Mouse (Mus musculus) limb, embryonic 13.5 days (tissue): ENCODE measurements around the gene Mrps31. TPM values are rescaled to one million over a fixed set of nuclear protein-coding genes. Genes with fewer than 3 reads are reported as not detected.
A peak's percentile ranks its signal among the peaks of the same experiment; 100 is the strongest.

Experiments used
- ATAC-seq: fragments of 200-750 bp; cut with Nextera tagmentation; 2 replicates; pipeline ENCODE4 v1.8.0; 2017; ENCODE audit warnings: low read depth, moderate number of reproducible peaks, moderate TSS enrichment; ENCODE audit not compliant: low FRiP score
- H3K27ac ChIP-seq: fragments of 300-500 bp; sonication (generic); 2 replicates; pipeline ENCODE4 v1.5.1; 2015; ENCODE audit warnings: inconsistent platforms, mild to moderate bottlenecking, moderate library complexity
- H3K27me3 ChIP-seq: fragments of 300-500 bp; sonication (generic); 2 replicates; pipeline ENCODE4 v1.6.1; 2015; ENCODE audit warnings: mild to moderate bottlenecking, inconsistent platforms
- H3K36me3 ChIP-seq: fragments of 300-500 bp; sonication (generic); 2 replicates; pipeline ENCODE4 v1.6.1; 2015; ENCODE audit warnings: inconsistent platforms, mild to moderate bottlenecking, moderate library complexity
- H3K4me1 ChIP-seq: fragments of 300-500 bp; sonication (generic); 2 replicates; pipeline ENCODE4 v1.6.1; 2015; ENCODE audit warnings: inconsistent platforms
- H3K4me2 ChIP-seq: fragments of 300-500 bp; sonication (generic); replicated peaks from 2 replicates; pipeline ENCODE4 v1.6.1; 2015; ENCODE audit warnings: inconsistent platforms, mild to moderate bottlenecking, moderate library complexity
- H3K4me3 ChIP-seq: fragments of 300-500 bp; sonication (generic); 2 replicates; pipeline ENCODE4 v1.5.1; 2015; ENCODE audit warnings: moderate library complexity, mild to moderate bottlenecking, inconsistent platforms
- H3K9ac ChIP-seq: fragments of 300-500 bp; sonication (generic); 2 replicates; pipeline ENCODE4 v1.6.1; 2015; ENCODE audit warnings: mild to moderate bottlenecking, inconsistent platforms
- H3K9me3 ChIP-seq: fragments of 300-500 bp; sonication (generic); 2 replicates; pipeline ENCODE4 v1.6.1; 2016; ENCODE audit warnings: inconsistent platforms
- WGBS: fragments of 180-500 bp; shearing (Covaris S2); methylation state at CpG from one replicate; pipeline ENCODE4 v1.1.7; 2015; 5-methylcytosine and 5-hydroxymethylcytosine counted together
- polyA plus RNA-seq: library from polyadenylated mRNA; unstranded; fragments of >200 nt; fragmentation: Nextera tagmentation; extraction: Ambion mirVana; gene quantifications from 2 replicates; pipeline ENCODE4 v1.2.1, GENCODE M21; 2015

Mrps31 gene
- polyA plus RNA-seq, 1 experiment from 2014 or later = 36.7 TPM

DNA sequence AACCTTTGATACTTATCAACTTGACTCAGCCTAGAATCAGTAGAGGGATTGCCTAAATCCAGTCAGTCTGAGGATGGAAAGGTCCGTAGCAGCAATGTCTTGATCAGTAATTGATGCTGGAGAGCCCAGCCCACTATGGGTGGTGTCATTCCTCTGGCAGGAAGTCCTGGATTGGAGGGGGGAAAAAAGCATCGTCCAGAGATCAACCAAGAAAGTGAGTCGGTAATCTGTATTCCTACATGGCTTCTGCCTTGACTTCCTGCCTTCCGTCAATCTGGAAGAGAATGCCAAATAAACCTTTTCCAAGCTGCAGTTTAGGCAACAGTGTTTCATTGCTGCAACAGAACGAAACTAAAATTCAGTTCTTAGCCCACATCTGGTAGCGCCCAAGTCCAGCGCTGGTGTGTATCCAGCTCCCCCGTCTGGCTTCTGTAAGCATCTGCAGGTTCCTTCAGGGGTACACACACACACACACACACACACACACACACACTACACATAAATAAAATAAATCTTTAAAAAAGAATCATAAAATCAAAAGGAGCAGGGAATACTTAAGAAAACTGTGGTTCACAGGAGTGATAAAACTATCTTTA, 11.8 kb upstream of the Mrps31 start:
- peaks cover 22% of the 10 kb centered on the region for H3K4me1 ChIP-seq
- H3K27me3 ChIP-seq = no peaks in the 10 kb centered on the region
- H3K4me2 ChIP-seq = peak overlapping the region; percentile 75
- 84% methylated on average over 8 of the region's 8 CpGs for WGBS
- peak overlapping the region; percentile 73 for H3K27ac ChIP-seq
- no peaks in the 10 kb centered on the region for H3K9me3 ChIP-seq
- peak overlapping the region; percentile 85 for H3K9ac ChIP-seq
- ATAC-seq = no peak
- peaks cover 3% of the 10 kb centered on the region; the same call in 1 of the 2 replicates for H3K36me3 ChIP-seq
- peak overlapping the region; percentile 76 for H3K4me3 ChIP-seq

DNA sequence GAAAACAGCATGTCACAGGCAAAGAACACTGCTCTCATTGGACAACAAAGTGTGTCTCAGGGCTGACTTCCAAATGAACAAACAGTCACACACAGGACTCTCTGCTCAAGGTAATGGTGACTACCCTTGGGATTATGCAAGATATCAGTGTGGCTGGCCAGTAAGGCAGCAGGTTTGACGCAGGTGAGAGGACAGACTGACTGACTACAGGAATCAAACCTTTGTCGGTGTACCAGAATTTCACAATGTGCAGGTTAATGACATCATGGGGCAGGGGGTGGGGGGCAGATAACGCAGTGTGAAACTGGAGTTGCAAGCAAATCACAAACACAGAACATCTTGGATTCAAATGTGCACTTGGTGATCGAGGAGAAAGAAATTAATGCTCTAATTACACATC, 10.6 kb upstream of the Mrps31 start:
- H3K36me3 ChIP-seq = no peaks in the 10 kb centered on the region
- no peaks in the 10 kb centered on the region for H3K9me3 ChIP-seq
- 88% methylated on average over 4 of the region's 4 CpGs for WGBS
- H3K4me3 ChIP-seq = no peak overlapping the region
- H3K27me3 ChIP-seq = no peaks in the 10 kb centered on the region
- no peak for ATAC-seq
- H3K4me2 ChIP-seq = no peak overlapping the region
- H3K9ac ChIP-seq = no peak overlapping the region
- peaks cover 22% of the 10 kb centered on the region for H3K4me1 ChIP-seq
- no peak overlapping the region for H3K27ac ChIP-seq

DNA sequence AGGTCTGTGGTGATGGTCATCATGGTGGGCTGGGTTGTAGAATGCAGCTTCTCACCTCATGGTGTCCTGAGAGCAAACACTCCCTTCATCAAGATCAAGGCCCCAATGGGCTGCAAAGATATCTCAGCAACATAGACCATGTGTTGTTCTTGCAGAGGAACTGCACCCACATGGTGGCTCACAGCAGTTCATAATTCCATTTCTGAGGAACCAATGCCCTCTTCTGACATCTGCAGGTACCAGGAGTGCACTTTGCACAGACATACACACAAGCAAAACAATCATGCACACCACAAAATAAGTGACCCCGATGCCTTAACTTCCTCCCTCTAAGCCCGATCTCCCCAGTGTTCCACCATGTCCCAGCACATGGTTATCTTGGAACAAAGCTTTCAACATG, 7.9 kb upstream of the Mrps31 start:
- H3K27ac ChIP-seq = no peak overlapping the region
- WGBS = 90% methylated on average over 2 of the region's 2 CpGs
- H3K27me3 ChIP-seq = no peaks in the 10 kb centered on the region
- no peaks in the 10 kb centered on the region for H3K9me3 ChIP-seq
- H3K36me3 ChIP-seq = no peaks in the 10 kb centered on the region
- H3K4me2 ChIP-seq = no peak overlapping the region
- no peak overlapping the region for H3K9ac ChIP-seq
- ATAC-seq = no peak
- H3K4me1 ChIP-seq = peaks cover 5% of the 10 kb centered on the region; the same call in 1 of the 2 replicates
- no peak overlapping the region for H3K4me3 ChIP-seq

- Histone ChIP-seq H3K4me3 (no peak overlapping the region), H3K27ac (no peak overlapping the region), H3K9me3 (no peaks in the 10 kb centered on the region), H3K27me3 (no peaks in the 10 kb centered on the region), H3K36me3 (no peaks in the 10 kb centered on the region), H3K4me2 (no peak overlapping the region), H3K9ac (no peak overlapping the region), H3K4me1 (peaks cover 3% of the 10 kb centered on the region; the same call in 1 of the 2 replicates)
- no peak for ATAC-seq
- 80% methylated on average over 6 of the region's 6 CpGs for WGBS
Observed at GRCm38 (mm10) chr8:22405733-22406132, 5.4 kb upstream of the Mrps31 start.

DNA sequence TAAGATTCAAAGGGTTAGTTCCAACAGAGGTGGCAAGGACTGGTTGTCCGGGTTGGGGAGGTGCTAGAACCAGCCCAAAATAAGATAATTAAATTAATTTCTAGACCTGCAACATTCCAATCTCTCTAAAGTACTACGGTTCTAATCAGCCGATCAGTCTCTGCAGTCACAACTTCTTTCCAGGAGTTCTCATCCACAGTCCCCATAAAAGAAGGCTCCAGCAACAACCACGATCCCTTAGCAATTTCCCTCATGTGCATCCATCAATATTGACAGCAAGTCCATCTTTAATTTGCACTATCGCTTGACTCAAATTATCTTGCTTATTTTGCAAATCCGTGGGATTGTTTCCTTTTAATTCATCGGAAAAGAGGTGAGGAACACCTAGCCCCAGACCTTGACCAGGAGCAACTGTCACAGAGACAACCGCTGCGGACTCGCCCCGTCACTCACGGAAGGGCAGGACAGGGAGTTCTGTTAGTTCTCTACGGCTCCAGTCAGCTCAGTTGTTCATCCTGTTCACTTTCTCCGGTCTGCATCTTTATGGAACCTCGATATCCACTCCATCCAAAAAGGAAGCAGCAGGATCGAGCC, 376 bp upstream of the Mrps31 start:
- Histone ChIP-seq H3K4me3 (peak overlapping the region; percentile 85), H3K27me3 (no peaks in the 10 kb centered on the region), H3K9me3 (no peaks in the 10 kb centered on the region), H3K27ac (no peak overlapping the region), H3K4me2 (peak overlapping the region; percentile 75), H3K9ac (peak overlapping the region; percentile 92), H3K4me1 (peaks cover 11% of the 10 kb centered on the region), H3K36me3 (peaks cover 8% of the 10 kb centered on the region)
- no peak; the same call in 1 of the 2 replicates for ATAC-seq
- 17% methylated on average over 16 of the region's 16 CpGs for WGBS

- Histone ChIP-seq H3K27me3 (no peaks in the 10 kb centered on the region), H3K4me3 (peak overlapping the region; percentile 85), H3K9me3 (no peaks in the 10 kb centered on the region), H3K9ac (peak overlapping the region; percentile 92), H3K27ac (peak overlapping the region; percentile 40; the same call in 1 of the 2 replicates), H3K36me3 (peaks cover 18% of the 10 kb centered on the region), H3K4me1 (peaks cover 11% of the 10 kb centered on the region), H3K4me2 (peak overlapping the region; percentile 75)
- ATAC-seq = no peak
- 21% methylated on average over 8 of the region's 8 CpGs for WGBS
Observed at GRCm38 (mm10) chr8:22411971-22412370, 810 bp downstream of the Mrps31 start.

Other genes with a start within 250 kb of the Mrps31 start
- gene Nek3, start 244.9 kb upstream of the Mrps31 start, polyA plus RNA-seq = 5.7 and 6.0 TPM in 2 replicates
- 44.0 and 45.1 TPM in 2 replicates for gene Ckap2, start 225.5 kb upstream of the Mrps31 start, polyA plus RNA-seq
- gene Vps36, start 218.6 kb upstream of the Mrps31 start, polyA plus RNA-seq = 35.0 and 37.9 TPM in 2 replicates
- 9.7 and 12.1 TPM in 2 replicates for gene Thsd1, start 184.0 kb upstream of the Mrps31 start, polyA plus RNA-seq
- gene Tpte, start 127.9 kb upstream of the Mrps31 start, polyA plus RNA-seq = not detected in 2 replicates
- gene Slc25a15, start 12.8 kb upstream of the Mrps31 start, polyA plus RNA-seq = 17.0 and 17.3 TPM in 2 replicates